28 mouse cellular contexts compared by ENCODE assay signal in the genomic region with DNA sequence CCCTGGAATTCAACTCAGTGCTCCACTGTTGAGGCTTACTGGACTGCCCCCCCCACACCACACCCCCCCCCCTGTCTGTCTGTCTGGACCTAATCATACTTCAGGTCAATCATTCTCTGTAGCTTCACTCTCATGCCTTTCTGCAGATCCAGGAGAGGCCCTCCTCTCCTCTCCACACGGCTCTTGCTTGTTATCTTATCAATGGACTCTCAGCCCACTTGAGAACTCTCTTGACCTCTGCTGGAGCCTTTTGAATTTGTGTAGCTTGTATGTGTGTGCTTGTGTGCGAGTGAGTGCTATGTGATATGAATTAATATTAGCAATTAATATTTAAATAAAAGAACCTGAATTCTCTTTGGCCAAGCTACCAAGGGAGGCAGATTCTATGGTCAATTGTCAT. TPM values are rescaled to one million over a fixed set of nuclear protein-coding genes. Genes with fewer than 3 reads are reported as not detected.
DNase-seq lines count a peak whose midpoint lies in the region; ATAC-seq lines count a peak whose summit lies in the region.
"Had no signal": no experiment of that assay in that cellular context is flagged by ENCODE, and none has a peak within 500 bp of the region (broad histone marks: within the 10 kb centered on the region; RNA-seq: fewer than 3 reads in every experiment).

No protein-coding gene starts in this region.

- 21% methylated on average over 2 of the region's 2 CpGs for WGBS in heart, embryonic 11.5 days (ENCODE audit: insufficient replicate concordance)
- 60% methylated on average over 2 of the region's 2 CpGs for WGBS in intestine, embryonic 14.5 days
- 61% methylated on average over 2 of the region's 2 CpGs for WGBS in intestine, embryonic 15.5 days
- WGBS in intestine, embryonic 16.5 days = 54% methylated on average over 2 of the region's 2 CpGs
- WGBS in stomach, embryonic 15.5 days = 50% methylated on average over 2 of the region's 2 CpGs
- 59% methylated on average over 2 of the region's 2 CpGs for WGBS in hindbrain, embryonic 14.5 days
- 19% methylated on average over 2 of the region's 2 CpGs for WGBS in liver, embryonic 12.5 days (ENCODE audit: insufficient replicate concordance)

- ATAC-seq in heart, embryonic 11.5 days (replicated peaks; ENCODE audit: insufficient number of reproducible peaks, low FRiP score, low TSS enrichment) = peak; percentile 58; the same call in 1 of the 2 replicates
- ATAC-seq in intestine, embryonic 14.5 days (replicated peaks; ENCODE audit: low FRiP score, low TSS enrichment, low read depth) = peak; percentile 25; the same call in 1 of the 2 replicates
- ATAC-seq in intestine, embryonic 15.5 days = no peak; the same call in 1 of the 2 replicates
- ATAC-seq in intestine, embryonic 16.5 days = peak; percentile 49
- peak; percentile 28; the same call in 1 of the 2 replicates for ATAC-seq in stomach, embryonic 15.5 days (ENCODE audit: insufficient read depth, low FRiP score, low read depth)
- ATAC-seq in hindbrain, embryonic 14.5 days (ENCODE audit: low FRiP score) = no peak
- no peak for ATAC-seq in liver, embryonic 12.5 days
- ATAC-seq: forebrain, embryonic 13.5 days; forebrain, postnatal 0 days; Patski had no signal

- H3K9me3 ChIP-seq in heart, embryonic 11.5 days (replicated peaks; ENCODE audit: control insufficient read depth, low read length) = no peaks in the 10 kb centered on the region
- H3K9me3 ChIP-seq in intestine, embryonic 14.5 days (ENCODE audit: control insufficient read depth, low read length) = no peaks in the 10 kb centered on the region
- H3K9me3 ChIP-seq in intestine, embryonic 15.5 days = no peaks in the 10 kb centered on the region
- no peaks in the 10 kb centered on the region for H3K9me3 ChIP-seq in intestine, embryonic 16.5 days (ENCODE audit: control insufficient read depth, low read length)
- no peaks in the 10 kb centered on the region for H3K9me3 ChIP-seq in stomach, embryonic 15.5 days
- H3K9me3 ChIP-seq in hindbrain, embryonic 14.5 days (ENCODE audit: control insufficient read depth, low read length) = no peaks in the 10 kb centered on the region
- H3K9me3 ChIP-seq in liver, embryonic 12.5 days (replicated peaks) = no peaks in the 10 kb centered on the region
- H3K9me3 ChIP-seq: forebrain, embryonic 10.5 days; forebrain, embryonic 13.5 days; G1E; heart, embryonic 10.5 days; heart, embryonic 15.5 days; hindbrain, embryonic 15.5 days had no signal

- no peak for DNase-seq in heart, postnatal 14 days
- no peak for DNase-seq in intestine, embryonic 14.5 days (ENCODE audit: low spot score)
- no peak for DNase-seq in hindbrain, embryonic 14.5 days (ENCODE audit: low spot score)
- DNase-seq: adrenal gland, postnatal 10 days; adrenal gland, postnatal 36 days; B cell, adult 2 months; cerebellum, adult 18-20 months; cerebellum, adult 9-10 months; cerebellum, postnatal 14 days; forebrain, postnatal 0 days; gastrocnemius, adult 2 months; gastrocnemius, postnatal 14 days; heart, adult 18-20 months; heart, postnatal 4 days; kidney, adult 11 months had no signal

- intact Hi-C loops in heart, postnatal 14 days (cut with DNase I) = no loop called here

- H3K4me3 ChIP-seq in heart, embryonic 11.5 days (ENCODE audit: low read depth, low read length) = no peak overlapping the region
- no peak overlapping the region for H3K4me3 ChIP-seq in intestine, embryonic 14.5 days (ENCODE audit: low read depth, low read length)
- no peak overlapping the region for H3K4me3 ChIP-seq in intestine, embryonic 15.5 days (replicated peaks)
- no peak overlapping the region for H3K4me3 ChIP-seq in intestine, embryonic 16.5 days (ENCODE audit: low read length)
- no peak overlapping the region for H3K4me3 ChIP-seq in stomach, embryonic 15.5 days (replicated peaks)
- H3K4me3 ChIP-seq in hindbrain, embryonic 14.5 days (replicated peaks; ENCODE audit: low read length) = no peak overlapping the region
- no peak overlapping the region for H3K4me3 ChIP-seq in liver, embryonic 12.5 days
- H3K4me3 ChIP-seq: forebrain, embryonic 10.5 days; forebrain, embryonic 13.5 days; gastrocnemius, adult 2 months; heart, embryonic 10.5 days; heart, embryonic 15.5 days; hindbrain, embryonic 15.5 days had no signal

- H3K36me3 ChIP-seq in heart, embryonic 11.5 days (ENCODE audit: control insufficient read depth, insufficient read depth, low read length) = no peaks in the 10 kb centered on the region
- H3K36me3 ChIP-seq in intestine, embryonic 14.5 days (ENCODE audit: control insufficient read depth, insufficient read depth, low read length) = no peaks in the 10 kb centered on the region
- no peaks in the 10 kb centered on the region for H3K36me3 ChIP-seq in intestine, embryonic 15.5 days
- no peaks in the 10 kb centered on the region for H3K36me3 ChIP-seq in intestine, embryonic 16.5 days (ENCODE audit: control insufficient read depth, insufficient read depth, low read length)
- H3K36me3 ChIP-seq in stomach, embryonic 15.5 days = no peaks in the 10 kb centered on the region
- no peaks in the 10 kb centered on the region for H3K36me3 ChIP-seq in hindbrain, embryonic 14.5 days (replicated peaks; ENCODE audit: control insufficient read depth, insufficient read depth)
- no peaks in the 10 kb centered on the region for H3K36me3 ChIP-seq in liver, embryonic 12.5 days
- H3K36me3 ChIP-seq: forebrain, embryonic 10.5 days; G1E; heart, embryonic 10.5 days; heart, embryonic 15.5 days; hindbrain, embryonic 15.5 days had no signal

- H3K4me1 ChIP-seq in heart, embryonic 11.5 days (ENCODE audit: control insufficient read depth, insufficient read depth, low read length) = peaks cover 13% of the 10 kb centered on the region
- H3K4me1 ChIP-seq in intestine, embryonic 14.5 days (replicated peaks; ENCODE audit: control insufficient read depth, insufficient read depth, low read length) = no peaks in the 10 kb centered on the region
- H3K4me1 ChIP-seq in intestine, embryonic 15.5 days (replicated peaks) = no peaks in the 10 kb centered on the region
- H3K4me1 ChIP-seq in intestine, embryonic 16.5 days (ENCODE audit: control insufficient read depth, insufficient read depth, low read length) = no peaks in the 10 kb centered on the region
- no peaks in the 10 kb centered on the region for H3K4me1 ChIP-seq in stomach, embryonic 15.5 days
- H3K4me1 ChIP-seq in hindbrain, embryonic 14.5 days (replicated peaks; ENCODE audit: control insufficient read depth, insufficient read depth, low read length) = no peaks in the 10 kb centered on the region
- 0 out of 2 replicates have a peak, but pooled peaks cover 4% of the 10 kb centered on the region for H3K4me1 ChIP-seq in liver, embryonic 12.5 days
- H3K4me1 ChIP-seq: forebrain, embryonic 10.5 days; forebrain, embryonic 13.5 days; hindbrain, embryonic 15.5 days had no signal

- H3K4me2 ChIP-seq in heart, embryonic 11.5 days = no peak overlapping the region
- H3K4me2 ChIP-seq in intestine, embryonic 14.5 days (ENCODE audit: low read length) = no peak overlapping the region
- H3K4me2 ChIP-seq in intestine, embryonic 15.5 days (replicated peaks) = no peak overlapping the region
- H3K4me2 ChIP-seq in intestine, embryonic 16.5 days (ENCODE audit: low read depth, low read length) = no peak overlapping the region
- H3K4me2 ChIP-seq in stomach, embryonic 15.5 days = no peak overlapping the region
- H3K4me2 ChIP-seq in hindbrain, embryonic 14.5 days (replicated peaks) = no peak overlapping the region
- H3K4me2 ChIP-seq in liver, embryonic 12.5 days = no peak overlapping the region
- H3K4me2 ChIP-seq: forebrain, embryonic 13.5 days; heart, embryonic 15.5 days; hindbrain, embryonic 15.5 days had no signal

- H3K9ac ChIP-seq in heart, embryonic 11.5 days (ENCODE audit: low read depth, low read length) = no peak overlapping the region
- H3K9ac ChIP-seq in intestine, embryonic 14.5 days (ENCODE audit: low read length) = no peak overlapping the region
- H3K9ac ChIP-seq in intestine, embryonic 15.5 days = no peak overlapping the region
- H3K9ac ChIP-seq in intestine, embryonic 16.5 days (ENCODE audit: low read depth, low read length) = no peak overlapping the region
- no peak overlapping the region for H3K9ac ChIP-seq in stomach, embryonic 15.5 days
- no peak overlapping the region for H3K9ac ChIP-seq in hindbrain, embryonic 14.5 days
- H3K9ac ChIP-seq in liver, embryonic 12.5 days = no peak overlapping the region
- H3K9ac ChIP-seq: forebrain, embryonic 13.5 days; forebrain, postnatal 0 days; heart, embryonic 15.5 days; hindbrain, embryonic 15.5 days had no signal

- H3K27me3 ChIP-seq in heart, embryonic 11.5 days (ENCODE audit: control insufficient read depth, insufficient read depth, low read length) = peaks cover 40% of the 10 kb centered on the region
- H3K27me3 ChIP-seq in intestine, embryonic 14.5 days (replicated peaks; ENCODE audit: control insufficient read depth, insufficient read depth, low read length) = no peaks in the 10 kb centered on the region
- H3K27me3 ChIP-seq in intestine, embryonic 15.5 days (replicated peaks) = no peaks in the 10 kb centered on the region
- no peaks in the 10 kb centered on the region for H3K27me3 ChIP-seq in intestine, embryonic 16.5 days (replicated peaks; ENCODE audit: control insufficient read depth, insufficient read depth, low read length)
- H3K27me3 ChIP-seq in stomach, embryonic 15.5 days (replicated peaks) = no peaks in the 10 kb centered on the region
- H3K27me3 ChIP-seq in hindbrain, embryonic 14.5 days (ENCODE audit: control insufficient read depth, insufficient read depth, low read length) = no peaks in the 10 kb centered on the region
- no peaks in the 10 kb centered on the region for H3K27me3 ChIP-seq in liver, embryonic 12.5 days (replicated peaks)
- H3K27me3 ChIP-seq: CH12.LX; forebrain, embryonic 13.5 days; hindbrain, embryonic 15.5 days; Patski had no signal

- no peak overlapping the region for H3K27ac ChIP-seq in heart, embryonic 11.5 days (ENCODE audit: low read depth, low read length)
- no peak overlapping the region for H3K27ac ChIP-seq in intestine, embryonic 14.5 days (ENCODE audit: low read depth)
- no peak overlapping the region for H3K27ac ChIP-seq in intestine, embryonic 15.5 days
- no peak overlapping the region for H3K27ac ChIP-seq in intestine, embryonic 16.5 days (ENCODE audit: low read length)
- no peak overlapping the region for H3K27ac ChIP-seq in stomach, embryonic 15.5 days
- no peak overlapping the region for H3K27ac ChIP-seq in hindbrain, embryonic 14.5 days
- H3K27ac ChIP-seq in liver, embryonic 12.5 days = no peak overlapping the region
- H3K27ac ChIP-seq: forebrain, embryonic 10.5 days; forebrain, embryonic 13.5 days; gastrocnemius, adult 2 months; heart, embryonic 10.5 days; heart, embryonic 15.5 days; hindbrain, embryonic 15.5 days had no signal

RNA-seq across cellular contexts. Expression of a gene that starts 26.6 kb away (rescaled TPM):
- 18.1 and 20.2 TPM in 2 replicates for polyA plus RNA-seq in heart, embryonic 11.5 days (2014; fragmentation: Nextera tagmentation; extraction: Ambion mirVana)
- 10 to 100 TPM in 1 of 2 experiments, 1 to 10 TPM in 1; 9.4 to 10.6 TPM for total RNA-seq in heart, postnatal 14 days (2021)
- 35.2 and 36.3 TPM in 2 replicates for polyA plus RNA-seq in intestine, embryonic 14.5 days (2014; fragmentation: Nextera tagmentation; extraction: Ambion mirVana)
- polyA plus RNA-seq in intestine, embryonic 15.5 days (2015; fragmentation: Nextera tagmentation; extraction: Ambion mirVana) = 35.4 and 39.7 TPM in 2 replicates
- polyA plus RNA-seq in intestine, embryonic 16.5 days (2015; fragmentation: Nextera tagmentation; extraction: Ambion mirVana) = 37.6 and 38.5 TPM in 2 replicates
- polyA plus RNA-seq in stomach, embryonic 15.5 days (2015; fragmentation: Nextera tagmentation; extraction: Ambion mirVana) = 33.2 and 40.2 TPM in 2 replicates
- 19.2 and 21.6 TPM in 2 replicates for polyA plus RNA-seq in hindbrain, embryonic 14.5 days (2014; fragmentation: Nextera tagmentation; extraction: Ambion mirVana)
- polyA plus RNA-seq in liver, embryonic 12.5 days (2016; fragmentation: Nextera tagmentation; extraction: Ambion mirVana) = 32.3 and 34.3 TPM in 2 replicates

Comparison
In these comparisons a context has a peak if more than half of its experiments do, and no peak if none do; other contexts are left out.
1. ATAC-seq: peak in heart, embryonic 11.5 days (single experiment), intestine, embryonic 14.5 days (single experiment), intestine, embryonic 16.5 days (single experiment) and stomach, embryonic 15.5 days (single experiment); none in intestine, embryonic 15.5 days (single experiment), hindbrain, embryonic 14.5 days (single experiment) and liver, embryonic 12.5 days (single experiment).